Mouse (Mus musculus) spleen, adult 2 months (tissue): ENCODE measurements around the gene Cacul1.

Experiments
- CTCF ChIP-seq: fragments of 200-500 bp; IDR thresholded peaks from 2 replicates; pipeline ENCODE4 v1.5.1; 2011; ENCODE audit warnings: mild to moderate bottlenecking, inconsistent platforms; ENCODE audit not compliant: insufficient read depth, insufficient read length, insufficient replicate concordance; ENCODE audit errors: extremely low read depth
- POLR2A ChIP-seq: fragments of 200-500 bp; IDR thresholded peaks from 2 replicates; pipeline ENCODE4 v1.6.1; 2011; ENCODE audit warnings: low read depth, low read length, inconsistent platforms

DNA sequence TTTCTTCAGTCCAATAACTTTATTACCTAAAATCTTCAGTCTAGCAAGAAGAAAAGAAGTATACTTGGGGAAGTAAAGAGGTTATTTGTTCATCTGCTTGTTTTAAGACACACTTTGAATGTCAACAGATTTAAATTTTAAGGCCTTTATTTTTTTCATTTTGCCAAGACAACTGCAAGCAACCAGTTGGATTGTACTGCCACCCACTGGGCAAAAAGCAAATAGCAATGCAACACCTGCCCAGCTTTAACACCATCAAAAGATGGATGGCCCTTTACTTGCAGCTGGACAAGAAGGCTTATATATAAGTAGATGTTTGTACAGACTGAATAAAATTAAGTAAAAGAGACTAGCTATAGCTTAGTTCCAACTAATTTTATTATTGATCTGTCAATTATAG is 27.3 kb downstream of the Cacul1 start:
- TF ChIP-seq POLR2A (no peak), CTCF (peak; percentile 44; the same call in 1 of the 2 replicates)
